Mouse (Mus musculus) kidney, adult 2 months (tissue): ENCODE measurements at regions not wholly inside any gene's neighbourhood (a gene's known extent, or its start where the extent isn't known, plus 50 kb on each side); places are given as distances from the start of the nearest gene placed in this dataset.

Experiments used
- CTCF ChIP-seq: fragments of 200-500 bp; conservative IDR thresholded peaks from 2 replicates; pipeline ENCODE4 v1.5.1; 2011; ENCODE audit warnings: low read depth, mild to moderate bottlenecking, control low read depth, low read length, moderate library complexity, mixed read lengths; ENCODE audit not compliant: insufficient read depth, insufficient read length
- POLR2A ChIP-seq: fragments of 200-500 bp; IDR thresholded peaks from one replicate; pipeline ENCODE4 v1.6.1; 2011; ENCODE audit warnings: low read depth, low read length, control low read depth

- TF ChIP-seq CTCF = no peak
- no peak for TF ChIP-seq POLR2A
Observed at GRCm38 (mm10) chr5:116991461-116991860, 124.5 kb downstream of the Suds3 start.
